Mouse (Mus musculus) lung, postnatal 0 days (tissue): Measurements from ENCODE around the gene Gadd45a.

Source experiments
- CTCF ChIP-seq: IDR thresholded peaks from 2 replicates; pipeline ENCODE4 v1.5.1; 2016; ENCODE audit warnings: antibody characterized with exemption, mild to moderate bottlenecking
- EP300 ChIP-seq: IDR thresholded peaks from 2 replicates; pipeline ENCODE4 v1.6.1; 2016; ENCODE audit warnings: antibody characterized with exemption, mild to moderate bottlenecking, control low read depth

- TF ChIP-seq CTCF = no peak
- TF ChIP-seq EP300 = no peak
Measured at GRCm38 (mm10) chr6:67009888-67010287, 27.4 kb downstream of the Gadd45a start.
